Mouse (Mus musculus) liver, postnatal 0 days (tissue): Measurements from ENCODE around the gene Adm2.

ENCODE experiments used
- CTCF ChIP-seq: sonication (generic); IDR thresholded peaks from 2 replicates; pipeline ENCODE4 v1.5.1; 2016; ENCODE audit warnings: antibody characterized with exemption, low read depth
- EP300 ChIP-seq: IDR thresholded peaks from 2 replicates; pipeline ENCODE4 v1.6.1; 2016; ENCODE audit warnings: antibody characterized with exemption, low read depth, mild to moderate bottlenecking

DNA sequence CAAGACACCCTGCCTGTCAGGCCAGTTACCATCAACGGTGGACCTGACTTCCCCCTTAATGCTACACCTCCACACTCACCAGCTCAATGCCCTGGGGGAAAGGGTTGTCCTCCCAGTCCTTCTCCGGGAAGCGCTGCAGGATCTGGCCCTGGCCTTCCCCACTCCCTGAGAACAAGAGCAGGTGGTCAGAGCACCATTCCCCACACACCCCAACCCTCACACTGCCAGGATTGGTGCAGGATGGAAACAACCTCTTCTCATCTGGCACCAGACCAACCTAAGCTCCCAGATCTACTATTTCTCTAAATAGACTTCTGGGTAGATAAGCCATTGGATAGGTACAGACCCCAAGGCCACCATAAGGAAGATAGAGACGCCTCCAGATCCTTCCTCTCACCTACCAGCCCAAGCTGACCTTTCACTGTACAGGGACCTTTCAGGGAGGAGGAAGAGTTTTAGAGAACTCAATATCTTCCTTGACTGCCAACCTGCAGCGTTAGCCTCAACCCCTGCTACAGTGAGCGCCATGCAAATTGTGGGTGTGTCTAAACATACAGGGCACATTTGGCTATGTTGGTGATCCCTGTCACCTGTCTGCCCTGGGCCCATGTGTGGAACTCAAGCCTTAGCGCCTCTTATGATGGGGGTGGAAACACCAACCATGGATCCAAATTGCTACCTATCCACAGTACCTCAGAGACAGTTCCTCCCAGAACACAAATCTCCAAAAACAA lies 13.9 kb upstream of the Adm2 start:
- TF ChIP-seq CTCF (no peak), EP300 (no peak)
